Mouse (Mus musculus) limb, embryonic 15.5 days (tissue): ENCODE measurements at regions not wholly inside any gene's neighbourhood (a gene's known extent, or its start where the extent isn't known, plus 50 kb on each side); places are given as distances from the start of the nearest gene placed in this dataset.

Experiments
- ATAC-seq: fragments of 200-750 bp; cut with Nextera tagmentation; 2 replicates; pipeline ENCODE4 v1.8.0; 2017; ENCODE audit warnings: low read depth, moderate TSS enrichment; ENCODE audit not compliant: insufficient number of reproducible peaks, low FRiP score, low TSS enrichment
- H3K27ac ChIP-seq: fragments of 300-500 bp; sonication (generic); 2 replicates; pipeline ENCODE4 v1.5.1; 2015; ENCODE audit warnings: moderate library complexity, mild to moderate bottlenecking, inconsistent platforms
- H3K27me3 ChIP-seq: fragments of 300-500 bp; sonication (generic); 2 replicates; pipeline ENCODE4 v1.6.1; 2015; ENCODE audit warnings: inconsistent platforms
- H3K36me3 ChIP-seq: fragments of 300-500 bp; sonication (generic); 2 replicates; pipeline ENCODE4 v1.6.1; 2015; ENCODE audit warnings: inconsistent platforms
- H3K4me1 ChIP-seq: fragments of 300-500 bp; sonication (generic); 2 replicates; pipeline ENCODE4 v1.6.1; 2015; ENCODE audit warnings: inconsistent platforms
- H3K4me2 ChIP-seq: fragments of 300-500 bp; sonication (generic); 2 replicates; pipeline ENCODE4 v1.6.1; 2015; ENCODE audit warnings: mild to moderate bottlenecking, inconsistent platforms
- H3K4me3 ChIP-seq: fragments of 300-500 bp; sonication (generic); 2 replicates; pipeline ENCODE4 v1.5.1; 2015; ENCODE audit warnings: mild to moderate bottlenecking, inconsistent platforms
- H3K9ac ChIP-seq: fragments of 300-500 bp; sonication (generic); 2 replicates; pipeline ENCODE4 v1.6.1; 2015; ENCODE audit warnings: inconsistent platforms
- H3K9me3 ChIP-seq: fragments of 300-500 bp; sonication (generic); 2 replicates; pipeline ENCODE4 v1.6.1; 2016; ENCODE audit warnings: inconsistent platforms
- WGBS: fragments of 180-500 bp; shearing (Covaris S2); methylation state at CpG from one replicate; pipeline ENCODE4 v1.1.7; 2015; 5-methylcytosine and 5-hydroxymethylcytosine counted together

- Histone ChIP-seq H3K4me1 (peaks cover 2% of the 10 kb centered on the region; the same call in 1 of the 2 replicates), H3K27me3 (no peaks in the 10 kb centered on the region), H3K27ac (0 out of 2 replicates have a peak overlapping the region, but pooled peaks have one; percentile 17), H3K36me3 (no peaks in the 10 kb centered on the region), H3K9ac (no peak overlapping the region), H3K4me3 (no peak overlapping the region), H3K9me3 (no peaks in the 10 kb centered on the region), H3K4me2 (no peak overlapping the region)
- WGBS: 67% methylated on average over 1 of the region's 1 CpGs
- no peak for ATAC-seq
Observed at GRCm38 (mm10) chr2:148320896-148321295, 74.2 kb upstream of the Sstr4 start.

- 60% methylated on average over 3 of the region's 3 CpGs for WGBS
- ATAC-seq: no peak
- no peaks in the 10 kb centered on the region for H3K27me3 ChIP-seq
- H3K27ac ChIP-seq: no peak overlapping the region
- no peaks in the 10 kb centered on the region for H3K9me3 ChIP-seq
- peaks cover 5% of the 10 kb centered on the region; the same call in 1 of the 2 replicates for H3K4me1 ChIP-seq
- no peak overlapping the region for H3K9ac ChIP-seq
- no peak overlapping the region for H3K4me2 ChIP-seq
- no peak overlapping the region for H3K4me3 ChIP-seq
- no peaks in the 10 kb centered on the region for H3K36me3 ChIP-seq
Observed at GRCm38 (mm10) chr2:148325362-148325761, 69.8 kb upstream of the Sstr4 start.

- no peak for ATAC-seq
- WGBS: 38% methylated on average over 4 of the region's 4 CpGs
- Histone ChIP-seq H3K4me2 (no peak overlapping the region), H3K9me3 (no peaks in the 10 kb centered on the region), H3K27ac (peak overlapping the region; percentile 43; the same call in 1 of the 2 replicates), H3K9ac (no peak overlapping the region), H3K27me3 (no peaks in the 10 kb centered on the region), H3K4me1 (peaks cover 5% of the 10 kb centered on the region; the same call in 1 of the 2 replicates), H3K36me3 (no peaks in the 10 kb centered on the region), H3K4me3 (no peak overlapping the region)
Observed at GRCm38 (mm10) chr2:148325854-148326387, 69.2 kb upstream of the Sstr4 start.

- WGBS: 19% methylated on average over 2 of the region's 2 CpGs
- Histone ChIP-seq H3K9ac (no peak overlapping the region), H3K4me2 (no peak overlapping the region), H3K27me3 (no peaks in the 10 kb centered on the region), H3K4me1 (peaks cover 5% of the 10 kb centered on the region; the same call in 1 of the 2 replicates), H3K27ac (peak overlapping the region; percentile 43; the same call in 1 of the 2 replicates), H3K4me3 (no peak overlapping the region), H3K36me3 (no peaks in the 10 kb centered on the region), H3K9me3 (no peaks in the 10 kb centered on the region)
- no peak for ATAC-seq
Observed at GRCm38 (mm10) chr2:148326414-148326813, 68.7 kb upstream of the Sstr4 start.

- Histone ChIP-seq H3K27me3 (no peaks in the 10 kb centered on the region), H3K4me3 (no peak overlapping the region), H3K9me3 (no peaks in the 10 kb centered on the region), H3K27ac (no peak overlapping the region), H3K9ac (no peak overlapping the region), H3K36me3 (no peaks in the 10 kb centered on the region), H3K4me1 (peaks cover 5% of the 10 kb centered on the region; the same call in 1 of the 2 replicates), H3K4me2 (no peak overlapping the region)
- WGBS: 73% methylated on average over 1 of the region's 1 CpGs
- no peak for ATAC-seq
Observed at GRCm38 (mm10) chr2:148327552-148327951, 67.6 kb upstream of the Sstr4 start.

- no peaks in the 10 kb centered on the region for H3K27me3 ChIP-seq
- no peak overlapping the region for H3K4me2 ChIP-seq
- ATAC-seq: no peak
- 74% methylated on average over 2 of the region's 2 CpGs for WGBS
- no peaks in the 10 kb centered on the region for H3K36me3 ChIP-seq
- no peak overlapping the region for H3K4me3 ChIP-seq
- no peak overlapping the region for H3K9ac ChIP-seq
- H3K9me3 ChIP-seq: no peaks in the 10 kb centered on the region
- no peak overlapping the region for H3K27ac ChIP-seq
- peaks cover 5% of the 10 kb centered on the region; the same call in 1 of the 2 replicates for H3K4me1 ChIP-seq
Observed at GRCm38 (mm10) chr2:148330368-148330767, 64.8 kb upstream of the Sstr4 start.

- H3K4me3 ChIP-seq: no peak overlapping the region
- no peaks in the 10 kb centered on the region for H3K27me3 ChIP-seq
- WGBS: 89% methylated on average over 1 of the region's 1 CpGs
- H3K27ac ChIP-seq: no peak overlapping the region
- no peaks in the 10 kb centered on the region for H3K9me3 ChIP-seq
- H3K4me1 ChIP-seq: no peaks in the 10 kb centered on the region
- no peaks in the 10 kb centered on the region for H3K36me3 ChIP-seq
- H3K4me2 ChIP-seq: no peak overlapping the region
- ATAC-seq: no peak
- H3K9ac ChIP-seq: no peak overlapping the region
Observed at GRCm38 (mm10) chr2:148334555-148334954, 60.6 kb upstream of the Sstr4 start.

- Histone ChIP-seq H3K4me3 (no peak overlapping the region), H3K9ac (no peak overlapping the region), H3K27ac (no peak overlapping the region), H3K9me3 (no peaks in the 10 kb centered on the region), H3K36me3 (no peaks in the 10 kb centered on the region), H3K4me2 (no peak overlapping the region), H3K27me3 (no peaks in the 10 kb centered on the region), H3K4me1 (no peaks in the 10 kb centered on the region)
- WGBS: 88% methylated on average over 2 of the region's 2 CpGs
- no peak for ATAC-seq
Observed at GRCm38 (mm10) chr2:148336626-148337025, 58.5 kb upstream of the Sstr4 start.

- no peaks in the 10 kb centered on the region for H3K27me3 ChIP-seq
- H3K9ac ChIP-seq: no peak overlapping the region
- no peak overlapping the region for H3K4me2 ChIP-seq
- ATAC-seq: no peak
- no peaks in the 10 kb centered on the region for H3K4me1 ChIP-seq
- WGBS: 59% methylated on average over 6 of the region's 6 CpGs
- no peak overlapping the region for H3K4me3 ChIP-seq
- H3K9me3 ChIP-seq: no peaks in the 10 kb centered on the region
- H3K27ac ChIP-seq: no peak overlapping the region
- H3K36me3 ChIP-seq: no peaks in the 10 kb centered on the region
Observed at GRCm38 (mm10) chr2:148338308-148338768, 56.8 kb upstream of the Sstr4 start.

- no peak for ATAC-seq
- Histone ChIP-seq H3K4me2 (no peak overlapping the region), H3K27me3 (no peaks in the 10 kb centered on the region), H3K9me3 (no peaks in the 10 kb centered on the region), H3K36me3 (no peaks in the 10 kb centered on the region), H3K4me3 (no peak overlapping the region), H3K27ac (no peak overlapping the region), H3K4me1 (no peaks in the 10 kb centered on the region), H3K9ac (no peak overlapping the region)
Observed at GRCm38 (mm10) chr2:148338894-148339293, 56.2 kb upstream of the Sstr4 start.

GRCm38 (mm10) chr2:148344193-148344592 lies 51.0 kb upstream of the Sstr4 start:
- Histone ChIP-seq H3K9ac (no peak overlapping the region), H3K9me3 (no peaks in the 10 kb centered on the region), H3K27ac (no peak overlapping the region), H3K4me2 (no peak overlapping the region), H3K4me1 (peaks cover under 1% of the 10 kb centered on the region; the same call in 1 of the 2 replicates), H3K27me3 (no peaks in the 10 kb centered on the region), H3K4me3 (no peak overlapping the region), H3K36me3 (no peaks in the 10 kb centered on the region)
- no peak for ATAC-seq
- WGBS: 84% methylated on average over 2 of the region's 2 CpGs
